Mouse (Mus musculus) kidney, postnatal 4 days (tissue): ENCODE measurements at regions not wholly inside any gene's neighbourhood (a gene's known extent, or its start where the extent isn't known, plus 50 kb on each side); places are given as distances from the start of the nearest gene placed in this dataset.

Experiments used
- DNase-seq, 2 experiments: peaks; one replicate each; pipeline ENCODE4 v3.0.0; 2021; ENCODE audit warnings: mixed read lengths in 2 of 2

GRCm38 (mm10) chr5:77589252-77589651 lies 181.4 kb upstream of the Igfbp7 start:
- DNase-seq: no peak

- no peak for DNase-seq
Observed at GRCm38 (mm10) chr5:77581702-77582101, 173.9 kb upstream of the Igfbp7 start.

- DNase-seq: peak; percentile 20 to 41
Observed at GRCm38 (mm10) chr5:77581106-77581638, 173.3 kb upstream of the Igfbp7 start.

GRCm38 (mm10) chr5:77579826-77580745 lies 172.2 kb upstream of the Igfbp7 start:
- peak; percentile 34 to 57 for DNase-seq

GRCm38 (mm10) chr5:77576881-77577280 lies 169.0 kb upstream of the Igfbp7 start:
- no peak for DNase-seq

- no peak for DNase-seq
Observed at GRCm38 (mm10) chr5:77575780-77576179, 167.9 kb upstream of the Igfbp7 start.

GRCm38 (mm10) chr5:77570364-77570763 lies 162.5 kb upstream of the Igfbp7 start:
- peak; percentile 32 to 55 for DNase-seq

- DNase-seq: no peak
Observed at GRCm38 (mm10) chr5:77568121-77568520, 160.3 kb upstream of the Igfbp7 start.

GRCm38 (mm10) chr5:77552580-77552979 lies 144.7 kb upstream of the Igfbp7 start:
- DNase-seq: no peak

GRCm38 (mm10) chr5:77552081-77552480 lies 144.2 kb upstream of the Igfbp7 start:
- DNase-seq: no peak

GRCm38 (mm10) chr5:77546001-77546620 lies 138.3 kb upstream of the Igfbp7 start:
- DNase-seq: no peak

- DNase-seq: no peak
Observed at GRCm38 (mm10) chr5:77532261-77533015, 124.6 kb upstream of the Igfbp7 start.

GRCm38 (mm10) chr5:77530376-77530775 lies 122.5 kb upstream of the Igfbp7 start:
- no peak for DNase-seq

- peak in 1 of 2 experiments; percentile 20 for DNase-seq
Observed at GRCm38 (mm10) chr5:77517252-77517651, 109.4 kb upstream of the Igfbp7 start.

GRCm38 (mm10) chr5:77515448-77515847 lies 107.6 kb upstream of the Igfbp7 start:
- no peak for DNase-seq

- DNase-seq: no peak
Observed at GRCm38 (mm10) chr5:77502684-77503083, 94.8 kb upstream of the Igfbp7 start.

GRCm38 (mm10) chr5:77499949-77500460 lies 92.2 kb upstream of the Igfbp7 start:
- DNase-seq: no peak

- no peak for DNase-seq
Observed at GRCm38 (mm10) chr5:77494601-77495000, 86.8 kb upstream of the Igfbp7 start.

- no peak for DNase-seq
Observed at GRCm38 (mm10) chr5:77488969-77489368, 81.1 kb upstream of the Igfbp7 start.

- DNase-seq: peak; percentile 25 to 54
Observed at GRCm38 (mm10) chr5:77487837-77488827, 80.3 kb upstream of the Igfbp7 start.

- no peak for DNase-seq
Observed at GRCm38 (mm10) chr5:77483053-77483717, 75.3 kb upstream of the Igfbp7 start.
